Mouse (Mus musculus) hindbrain, embryonic 13.5 days (tissue): Measurements from ENCODE around the gene Grip2. TPM values are rescaled to one million over a fixed set of nuclear protein-coding genes. Genes with fewer than 3 reads are reported as not detected.

ENCODE experiments used
- ATAC-seq: fragments of 200-750 bp; cut with Nextera tagmentation; 2 replicates; pipeline ENCODE4 v1.8.0; 2017; ENCODE audit warnings: moderate TSS enrichment; ENCODE audit not compliant: low FRiP score
- H3K27ac ChIP-seq: fragments of 300-500 bp; sonication (generic); 2 replicates; pipeline ENCODE4 v1.5.1; 2015; ENCODE audit warnings: inconsistent platforms, mild to moderate bottlenecking, moderate library complexity
- H3K27me3 ChIP-seq: fragments of 300-500 bp; sonication (generic); 2 replicates; pipeline ENCODE4 v1.6.1; 2015; ENCODE audit warnings: mild to moderate bottlenecking, inconsistent platforms
- H3K36me3 ChIP-seq: fragments of 300-500 bp; sonication (generic); 2 replicates; pipeline ENCODE4 v1.6.1; 2015; ENCODE audit warnings: mild to moderate bottlenecking, inconsistent platforms
- H3K4me1 ChIP-seq: fragments of 300-500 bp; sonication (generic); replicated peaks from 2 replicates; pipeline ENCODE4 v1.6.1; 2015; ENCODE audit warnings: inconsistent platforms
- H3K4me2 ChIP-seq: fragments of 300-500 bp; sonication (generic); 2 replicates; pipeline ENCODE4 v1.6.1; 2015; ENCODE audit warnings: inconsistent platforms, mild to moderate bottlenecking, moderate library complexity
- H3K4me3 ChIP-seq: fragments of 300-500 bp; sonication (generic); 2 replicates; pipeline ENCODE4 v1.5.1; 2015; ENCODE audit warnings: mild to moderate bottlenecking, inconsistent platforms
- H3K9ac ChIP-seq: fragments of 300-500 bp; sonication (generic); 2 replicates; pipeline ENCODE4 v1.6.1; 2015; ENCODE audit warnings: mild to moderate bottlenecking, inconsistent platforms
- H3K9me3 ChIP-seq: fragments of 300-500 bp; sonication (generic); 2 replicates; pipeline ENCODE4 v1.6.1; 2016; ENCODE audit warnings: inconsistent platforms
- WGBS: fragments of 180-500 bp; shearing (Covaris S2); methylation state at CpG from one replicate; pipeline ENCODE4 v1.1.7; 2015; 5-methylcytosine and 5-hydroxymethylcytosine counted together
- polyA plus RNA-seq: library from polyadenylated mRNA; unstranded; fragments of >200 nt; fragmentation: Nextera tagmentation; extraction: Ambion mirVana; gene quantifications from 2 replicates; pipeline ENCODE4 v1.2.1, GENCODE M21; 2015

Grip2 gene
- polyA plus RNA-seq, 1 experiment from 2014 or later = 4.6 TPM

- 36% methylated on average over 6 of the region's 6 CpGs for WGBS
- Histone ChIP-seq H3K27me3 (no peaks in the 10 kb centered on the region), H3K4me3 (no peak overlapping the region), H3K27ac (peak overlapping the region; percentile 86), H3K4me2 (no peak overlapping the region), H3K9ac (peak overlapping the region; percentile 59), H3K36me3 (peaks cover 84% of the 10 kb centered on the region), H3K9me3 (no peaks in the 10 kb centered on the region), H3K4me1 (peaks cover 49% of the 10 kb centered on the region)
- ATAC-seq = peak; percentile 54
Observed at GRCm38 (mm10) chr6:91728939-91729619, 98.0 kb downstream of the Grip2 start.

GRCm38 (mm10) chr6:91727361-91727760 is 99.7 kb downstream of the Grip2 start:
- 89% methylated on average over 1 of the region's 1 CpGs for WGBS
- peaks cover 82% of the 10 kb centered on the region for H3K36me3 ChIP-seq
- H3K4me1 ChIP-seq = peaks cover 49% of the 10 kb centered on the region
- no peaks in the 10 kb centered on the region for H3K9me3 ChIP-seq
- H3K27me3 ChIP-seq = no peaks in the 10 kb centered on the region
- H3K27ac ChIP-seq = no peak overlapping the region
- no peak overlapping the region for H3K9ac ChIP-seq
- no peak overlapping the region for H3K4me3 ChIP-seq
- no peak overlapping the region for H3K4me2 ChIP-seq
- no peak for ATAC-seq

- H3K4me2 ChIP-seq = no peak overlapping the region
- no peak overlapping the region for H3K4me3 ChIP-seq
- 21% methylated on average over 12 of the region's 12 CpGs for WGBS
- peak overlapping the region; percentile 51 for H3K9ac ChIP-seq
- no peak for ATAC-seq
- H3K27me3 ChIP-seq = no peaks in the 10 kb centered on the region
- no peaks in the 10 kb centered on the region for H3K9me3 ChIP-seq
- H3K27ac ChIP-seq = peak overlapping the region; percentile 76
- peaks cover 40% of the 10 kb centered on the region for H3K36me3 ChIP-seq
- H3K4me1 ChIP-seq = peaks cover 55% of the 10 kb centered on the region
Observed at GRCm38 (mm10) chr6:91721215-91721701, 105.8 kb downstream of the Grip2 start.

- H3K27me3 ChIP-seq = no peaks in the 10 kb centered on the region
- H3K4me2 ChIP-seq = peak overlapping the region; percentile 36
- H3K27ac ChIP-seq = peak overlapping the region; percentile 94
- peak; percentile 19 for ATAC-seq
- peaks cover 55% of the 10 kb centered on the region for H3K4me1 ChIP-seq
- no peaks in the 10 kb centered on the region for H3K9me3 ChIP-seq
- no peak overlapping the region for H3K4me3 ChIP-seq
- H3K9ac ChIP-seq = peak overlapping the region; percentile 55
- WGBS = 32% methylated on average over 4 of the region's 4 CpGs
- peaks cover 34% of the 10 kb centered on the region for H3K36me3 ChIP-seq
Observed at GRCm38 (mm10) chr6:91720588-91721214, 106.3 kb downstream of the Grip2 start.

- H3K27me3 ChIP-seq = no peaks in the 10 kb centered on the region
- peak overlapping the region; percentile 55 for H3K9ac ChIP-seq
- 0 out of 2 replicates have a peak overlapping the region, but pooled peaks have one; percentile 1 for H3K4me3 ChIP-seq
- no peaks in the 10 kb centered on the region for H3K9me3 ChIP-seq
- peaks cover 31% of the 10 kb centered on the region for H3K36me3 ChIP-seq
- H3K27ac ChIP-seq = peak overlapping the region; percentile 94
- 5% methylated on average over 9 of the region's 9 CpGs for WGBS
- ATAC-seq = peak; percentile 79
- peaks cover 55% of the 10 kb centered on the region for H3K4me1 ChIP-seq
- H3K4me2 ChIP-seq = peak overlapping the region; percentile 36
Observed at GRCm38 (mm10) chr6:91719865-91720533, 107.1 kb downstream of the Grip2 start.

- Histone ChIP-seq H3K9ac (peak overlapping the region; percentile 55), H3K4me3 (no peak overlapping the region)
Observed at GRCm38 (mm10) chr6:91719042-91719747, 107.9 kb downstream of the Grip2 start.

GRCm38 (mm10) chr6:91718603-91719002 is 108.4 kb downstream of the Grip2 start:
- Histone ChIP-seq H3K9ac (peak overlapping the region; percentile 55), H3K36me3 (peaks cover 20% of the 10 kb centered on the region), H3K9me3 (no peaks in the 10 kb centered on the region), H3K27me3 (no peaks in the 10 kb centered on the region), H3K27ac (peak overlapping the region; percentile 94), H3K4me3 (no peak overlapping the region), H3K4me2 (no peak overlapping the region), H3K4me1 (peaks cover 63% of the 10 kb centered on the region)
- ATAC-seq = no peak
- WGBS = 51% methylated on average over 3 of the region's 3 CpGs

More at GRCm38 (mm10) chr6:91719042-91719747, 107.9 kb downstream of the Grip2 start:
- Histone ChIP-seq H3K36me3 (peaks cover 23% of the 10 kb centered on the region), H3K27ac (peak overlapping the region; percentile 94), H3K4me2 (peak overlapping the region; percentile 36), H3K27me3 (no peaks in the 10 kb centered on the region), H3K4me1 (peaks cover 59% of the 10 kb centered on the region), H3K9me3 (no peaks in the 10 kb centered on the region)
- 44% methylated on average over 6 of the region's 6 CpGs for WGBS
- ATAC-seq = peak; percentile 63

GRCm38 (mm10) chr6:91718067-91718466 is 109.0 kb downstream of the Grip2 start:
- WGBS = 80% methylated on average over 2 of the region's 2 CpGs
- Histone ChIP-seq H3K4me3 (no peak overlapping the region), H3K36me3 (peaks cover 15% of the 10 kb centered on the region), H3K9me3 (no peaks in the 10 kb centered on the region), H3K4me2 (no peak overlapping the region), H3K9ac (peak overlapping the region; percentile 55; the same call in 1 of the 2 replicates), H3K27me3 (no peaks in the 10 kb centered on the region), H3K4me1 (peaks cover 68% of the 10 kb centered on the region), H3K27ac (peak overlapping the region; percentile 94)
- ATAC-seq = no peak

- Histone ChIP-seq H3K4me1 (peaks cover 74% of the 10 kb centered on the region), H3K9me3 (no peaks in the 10 kb centered on the region), H3K27ac (no peak overlapping the region), H3K27me3 (no peaks in the 10 kb centered on the region), H3K9ac (no peak overlapping the region), H3K4me2 (no peak overlapping the region), H3K36me3 (peaks cover 16% of the 10 kb centered on the region), H3K4me3 (no peak overlapping the region)
- WGBS = 80% methylated on average over 6 of the region's 6 CpGs
- ATAC-seq = no peak
Observed at GRCm38 (mm10) chr6:91715988-91716810, 110.9 kb downstream of the Grip2 start.

GRCm38 (mm10) chr6:91715023-91715422 is 112.0 kb downstream of the Grip2 start:
- H3K4me3 ChIP-seq = no peak overlapping the region
- no peaks in the 10 kb centered on the region for H3K27me3 ChIP-seq
- peaks cover 69% of the 10 kb centered on the region for H3K4me1 ChIP-seq
- WGBS = 84% methylated on average over 8 of the region's 8 CpGs
- H3K36me3 ChIP-seq = peaks cover 16% of the 10 kb centered on the region
- H3K9me3 ChIP-seq = no peaks in the 10 kb centered on the region
- ATAC-seq = no peak
- H3K27ac ChIP-seq = peak overlapping the region; percentile 60
- no peak overlapping the region for H3K9ac ChIP-seq
- no peak overlapping the region for H3K4me2 ChIP-seq

GRCm38 (mm10) chr6:91713370-91713896 is 113.6 kb downstream of the Grip2 start:
- WGBS = 2% methylated on average over 5 of the region's 5 CpGs
- ATAC-seq = no peak
- no peaks in the 10 kb centered on the region for H3K27me3 ChIP-seq
- H3K9ac ChIP-seq = peak overlapping the region; percentile 61
- no peak overlapping the region for H3K4me3 ChIP-seq
- H3K36me3 ChIP-seq = peaks cover 16% of the 10 kb centered on the region
- H3K4me2 ChIP-seq = no peak overlapping the region
- no peaks in the 10 kb centered on the region for H3K9me3 ChIP-seq
- peak overlapping the region; percentile 85 for H3K27ac ChIP-seq
- peaks cover 62% of the 10 kb centered on the region for H3K4me1 ChIP-seq
